In the genomic region with DNA sequence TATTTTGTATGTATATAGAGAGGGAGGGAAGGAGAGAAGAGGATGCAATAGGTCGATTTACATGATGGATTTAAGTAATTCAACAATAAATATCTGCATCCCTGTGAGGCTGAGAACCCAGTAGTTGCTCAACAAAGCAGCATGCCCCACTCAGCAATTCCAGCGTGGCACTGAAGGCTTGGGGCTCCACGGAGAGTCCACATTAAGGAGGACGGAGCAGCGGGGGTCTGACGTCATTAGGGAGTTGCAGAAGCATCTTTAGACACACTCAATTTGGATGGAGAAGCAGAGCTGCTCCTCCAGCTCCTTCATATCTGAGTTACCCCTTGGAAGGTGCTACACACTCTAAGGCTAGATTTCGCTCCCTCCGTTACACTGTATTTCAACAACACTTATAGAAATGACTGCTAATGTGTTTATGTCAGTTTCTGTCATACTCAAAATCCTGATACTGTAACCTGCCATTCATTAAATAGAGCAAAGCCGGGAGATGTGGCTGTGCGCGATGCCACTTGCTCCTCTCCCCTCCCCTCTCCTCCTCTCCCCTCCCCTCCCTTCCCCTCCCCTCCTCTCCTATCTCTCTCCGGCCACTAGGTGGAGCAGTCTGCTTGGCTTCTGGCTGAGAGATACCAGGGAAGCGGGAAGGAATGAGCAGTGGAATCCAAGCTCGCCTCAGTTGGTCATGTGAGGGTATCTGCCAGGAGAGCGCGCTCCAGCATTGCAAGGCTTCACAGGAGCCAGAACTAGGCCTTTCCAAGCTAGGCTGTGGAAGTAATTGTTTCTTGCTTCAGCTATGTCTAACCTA, we compare ENCODE assay signal across 8 mouse cellular contexts. TPM values are rescaled to one million over a fixed set of nuclear protein-coding genes. Genes with fewer than 3 reads are reported as not detected.
DNase-seq lines count a peak whose midpoint lies in the region; ATAC-seq and TF ChIP-seq lines count a peak whose summit lies in the region.

No protein-coding gene starts in this region.

- H3K4me2 ChIP-seq in forebrain, embryonic 11.5 days (ENCODE audit: low read depth, low read length, severe bottlenecking), result no peak overlapping the region
- no peak overlapping the region for H3K4me2 ChIP-seq in liver, postnatal 0 days (ENCODE audit: low read depth, low read length)

- intact Hi-C loops in heart, postnatal 14 days (cut with DNase I), result loop anchor here (2.0 to 5.0 kb wide), 4 partner anchors 102 to 320 kb away; no protein-coding TSS in a partner anchor

- no peak for TF ChIP-seq EP300 in liver, postnatal 0 days (IDR thresholded peaks at IDR 0.05; ENCODE audit: low read depth)

- TF ChIP-seq CTCF in brain, embryonic 14.5 days (IDR thresholded peaks at IDR 0.05; ENCODE audit: borderline replicate concordance, extremely low read depth, insufficient read depth, insufficient read length), result peak; percentile 69
- TF ChIP-seq CTCF in liver, postnatal 0 days (IDR thresholded peaks at IDR 0.05; ENCODE audit: low read depth), result peak; percentile 86
- TF ChIP-seq CTCF in olfactory bulb, adult 2 months (IDR thresholded peaks at IDR 0.05; ENCODE audit: insufficient read depth, low read depth, low read length), result peak; percentile 56

- ATAC-seq in forebrain, embryonic 11.5 days (replicated peaks; ENCODE audit: low FRiP score), result peak; percentile 76
- ATAC-seq in liver, postnatal 0 days, result peak; percentile 73

- no peak overlapping the region for H3K9ac ChIP-seq in forebrain, embryonic 11.5 days (ENCODE audit: low read length)
- H3K9ac ChIP-seq in liver, postnatal 0 days (replicated peaks), result no peak overlapping the region

- no peaks in the 10 kb centered on the region for H3K27me3 ChIP-seq in forebrain, embryonic 11.5 days (ENCODE audit: control insufficient read depth, insufficient read depth, low read length)
- no peaks in the 10 kb centered on the region for H3K27me3 ChIP-seq in liver, postnatal 0 days (ENCODE audit: insufficient read depth, low read length)

- no peaks in the 10 kb centered on the region for H3K9me3 ChIP-seq in forebrain, embryonic 11.5 days (ENCODE audit: control insufficient read depth, low read length)
- H3K9me3 ChIP-seq in liver, postnatal 0 days (ENCODE audit: low read length), result no peaks in the 10 kb centered on the region

- WGBS in forebrain, embryonic 11.5 days, result 43% methylated on average over 16 of the region's 16 CpGs
- 42% methylated on average over 16 of the region's 16 CpGs for WGBS in large intestine, adult 2 months
- WGBS in liver, postnatal 0 days (ENCODE audit: insufficient replicate concordance), result 40% methylated on average over 16 of the region's 16 CpGs
- 37% methylated on average over 16 of the region's 16 CpGs for WGBS in olfactory bulb, adult 2 months

- H3K36me3 ChIP-seq in forebrain, embryonic 11.5 days (ENCODE audit: control insufficient read depth, insufficient read depth, low read length), result no peaks in the 10 kb centered on the region
- no peaks in the 10 kb centered on the region for H3K36me3 ChIP-seq in liver, postnatal 0 days (replicated peaks; ENCODE audit: insufficient read depth, low read length)

- DNase-seq in CD8-positive naive resting alpha-beta T cell, adult 2 months (ENCODE audit: low read depth in 2 of 2, low spot score in 2 of 2), result peak; percentile 9 to 11
- DNase-seq in brain, embryonic 14.5 days (ENCODE audit: low read depth), result peak; percentile 85
- DNase-seq in forebrain, embryonic 11.5 days (ENCODE audit: low spot score), result peak; percentile 81
- peak; percentile 70 to 84 for DNase-seq in heart, postnatal 14 days
- peak; percentile 54 for DNase-seq in large intestine, adult 2 months (ENCODE audit: low read depth, low spot score)
- DNase-seq in liver, postnatal 0 days, result peak; percentile 73
- DNase-seq in thymus, postnatal 0 days (ENCODE audit: low spot score), result peak; percentile 52

- no peak for TF ChIP-seq POLR2A in brain, embryonic 14.5 days (IDR thresholded peaks at IDR 0.05; ENCODE audit: borderline replicate concordance, extremely low read depth, insufficient read depth, insufficient read length, poor library complexity, severe bottlenecking)
- no peak for TF ChIP-seq POLR2A in olfactory bulb, adult 2 months (IDR thresholded peaks at IDR 0.05; ENCODE audit: insufficient read depth, low read depth, low read length)

- no peak overlapping the region for H3K27ac ChIP-seq in forebrain, embryonic 11.5 days (ENCODE audit: low read depth, low read length)
- H3K27ac ChIP-seq in liver, postnatal 0 days (ENCODE audit: low read depth), result no peak overlapping the region
- H3K27ac ChIP-seq in olfactory bulb, adult 2 months (ENCODE audit: insufficient read depth, low read depth, low read length), result no peak overlapping the region

- no peak overlapping the region for H3K4me3 ChIP-seq in forebrain, embryonic 11.5 days (ENCODE audit: low read depth, low read length)
- no peak overlapping the region for H3K4me3 ChIP-seq in liver, postnatal 0 days (ENCODE audit: low read depth, low read length)
- no peak overlapping the region for H3K4me3 ChIP-seq in olfactory bulb, adult 2 months (ENCODE audit: insufficient read depth, low read depth, low read length)

- no peaks in the 10 kb centered on the region for H3K4me1 ChIP-seq in forebrain, embryonic 11.5 days (replicated peaks; ENCODE audit: control insufficient read depth, insufficient read depth, low read length)
- no peaks in the 10 kb centered on the region for H3K4me1 ChIP-seq in liver, postnatal 0 days (ENCODE audit: insufficient read depth)
- no peaks in the 10 kb centered on the region for H3K4me1 ChIP-seq in olfactory bulb, adult 2 months (ENCODE audit: control insufficient read depth, insufficient read depth, low read length)

RNA-seq across cellular contexts. Expression of gene Taar6, which starts 6.3 kb away (rescaled TPM):
- not detected in 2 replicates for polyA plus RNA-seq in brain, embryonic 14.5 days (2012; rRNA removed)
- polyA plus RNA-seq in forebrain, embryonic 11.5 days (2014; fragmentation: Nextera tagmentation; extraction: Ambion mirVana), result not detected in 2 replicates
- total RNA-seq in heart, postnatal 14 days (2021), result not detected
- polyA plus RNA-seq in large intestine, adult 2 months (2012; rRNA removed), result not detected in 2 replicates
- not detected in 2 replicates for polyA plus RNA-seq in liver, postnatal 0 days (2015; fragmentation: Nextera tagmentation; extraction: Ambion mirVana)
- not detected in 2 replicates for polyA plus RNA-seq in olfactory bulb, adult 2 months (2012; ENCODE audit: insufficient read depth, insufficient read length, low replicate concordance, missing spikeins)
- not detected in 2 replicates for polyA plus RNA-seq in thymus, postnatal 0 days (2015; fragmentation: Nextera tagmentation; extraction: Ambion mirVana)

RNA-seq across cellular contexts. Expression of gene Taar5, which starts 8.6 kb away (rescaled TPM):
- 0.18 TPM in 1 of 2 replicates, not detected in the other for polyA plus RNA-seq in brain, embryonic 14.5 days (2012; rRNA removed)
- not detected in 2 replicates for polyA plus RNA-seq in forebrain, embryonic 11.5 days (2014; fragmentation: Nextera tagmentation; extraction: Ambion mirVana)
- total RNA-seq in heart, postnatal 14 days (2021), result not detected
- polyA plus RNA-seq in large intestine, adult 2 months (2012; rRNA removed), result not detected in 2 replicates
- polyA plus RNA-seq in liver, postnatal 0 days (2015; fragmentation: Nextera tagmentation; extraction: Ambion mirVana), result not detected in 2 replicates
- polyA plus RNA-seq in olfactory bulb, adult 2 months (2012; ENCODE audit: insufficient read depth, insufficient read length, low replicate concordance, missing spikeins), result not detected in 2 replicates
- not detected in 2 replicates for polyA plus RNA-seq in thymus, postnatal 0 days (2015; fragmentation: Nextera tagmentation; extraction: Ambion mirVana)

RNA-seq across cellular contexts. Expression of gene Taar7a, which starts 14.2 kb away (rescaled TPM):
- polyA plus RNA-seq in brain, embryonic 14.5 days (2012; rRNA removed), result not detected in 2 replicates
- not detected in 2 replicates for polyA plus RNA-seq in forebrain, embryonic 11.5 days (2014; fragmentation: Nextera tagmentation; extraction: Ambion mirVana)
- not detected for total RNA-seq in heart, postnatal 14 days (2021)
- not detected in 2 replicates for polyA plus RNA-seq in large intestine, adult 2 months (2012; rRNA removed)
- polyA plus RNA-seq in liver, postnatal 0 days (2015; fragmentation: Nextera tagmentation; extraction: Ambion mirVana), result not detected in 2 replicates
- polyA plus RNA-seq in olfactory bulb, adult 2 months (2012; ENCODE audit: insufficient read depth, insufficient read length, low replicate concordance, missing spikeins), result not detected in 2 replicates
- not detected in 2 replicates for polyA plus RNA-seq in thymus, postnatal 0 days (2015; fragmentation: Nextera tagmentation; extraction: Ambion mirVana)

RNA-seq across cellular contexts. Expression of gene Taar4, which starts 18.8 kb away (rescaled TPM):
- not detected in 2 replicates for polyA plus RNA-seq in brain, embryonic 14.5 days (2012; rRNA removed)
- not detected in 2 replicates for polyA plus RNA-seq in forebrain, embryonic 11.5 days (2014; fragmentation: Nextera tagmentation; extraction: Ambion mirVana)
- total RNA-seq in heart, postnatal 14 days (2021), result not detected
- not detected in 2 replicates for polyA plus RNA-seq in large intestine, adult 2 months (2012; rRNA removed)
- not detected in 2 replicates for polyA plus RNA-seq in liver, postnatal 0 days (2015; fragmentation: Nextera tagmentation; extraction: Ambion mirVana)
- polyA plus RNA-seq in olfactory bulb, adult 2 months (2012; ENCODE audit: insufficient read depth, insufficient read length, low replicate concordance, missing spikeins), result not detected in 2 replicates
- not detected in 2 replicates for polyA plus RNA-seq in thymus, postnatal 0 days (2015; fragmentation: Nextera tagmentation; extraction: Ambion mirVana)

RNA-seq across cellular contexts. Expression of gene Taar7b, which starts 20.6 kb away (rescaled TPM):
- not detected in 2 replicates for polyA plus RNA-seq in brain, embryonic 14.5 days (2012; rRNA removed)
- polyA plus RNA-seq in forebrain, embryonic 11.5 days (2014; fragmentation: Nextera tagmentation; extraction: Ambion mirVana), result not detected in 2 replicates
- not detected for total RNA-seq in heart, postnatal 14 days (2021)
- polyA plus RNA-seq in large intestine, adult 2 months (2012; rRNA removed), result not detected in 2 replicates
- polyA plus RNA-seq in liver, postnatal 0 days (2015; fragmentation: Nextera tagmentation; extraction: Ambion mirVana), result not detected in 2 replicates
- polyA plus RNA-seq in olfactory bulb, adult 2 months (2012; ENCODE audit: insufficient read depth, insufficient read length, low replicate concordance, missing spikeins), result not detected in 2 replicates
- polyA plus RNA-seq in thymus, postnatal 0 days (2015; fragmentation: Nextera tagmentation; extraction: Ambion mirVana), result not detected in 2 replicates

Comparison
In these comparisons a context has a peak if more than half of its experiments do, and no peak if none do; other contexts are left out.
1. DNase-seq: peak in every context shown above with its lines; median percentile 85 in brain, embryonic 14.5 days; 81 in forebrain, embryonic 11.5 days; 77 in heart, postnatal 14 days; 73 in liver, postnatal 0 days; 54 in large intestine, adult 2 months; 52 in thymus, postnatal 0 days; 10 in CD8-positive naive resting alpha-beta T cell, adult 2 months.